Mouse (Mus musculus): ENCODE data around the gene Tec. TPM values are rescaled to one million over a fixed set of nuclear protein-coding genes. Genes with fewer than 3 reads are reported as not detected.

The Tec gene
- polyA plus RNA-seq, 1 experiment from 2014 or later: 3.3 TPM

DNA sequence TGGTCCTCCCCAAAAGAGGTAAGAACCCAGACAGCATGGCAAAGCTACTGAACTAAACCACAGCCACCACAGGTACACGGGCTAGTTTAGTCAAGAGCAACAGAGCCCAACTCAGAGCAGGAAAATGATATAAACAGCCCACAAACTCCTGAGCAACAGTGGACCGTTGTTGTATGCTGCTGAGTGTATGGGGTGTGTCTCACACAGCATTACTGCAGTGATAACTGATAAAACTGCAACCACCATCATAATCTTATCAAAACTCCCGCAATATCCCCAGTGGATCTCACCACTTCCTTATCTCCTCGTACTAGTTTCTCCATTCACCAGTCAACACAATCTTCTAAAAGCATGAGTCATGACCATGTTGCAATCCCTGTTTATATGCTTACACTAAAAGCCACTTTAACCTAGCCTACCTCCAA is 16.6 kb downstream of the Tec start:
- DNase-seq (ENCODE audit: low spot score, missing footprints): peak; percentile 56
- ATAC-seq (ENCODE audit: low FRiP score): no peak

DNA sequence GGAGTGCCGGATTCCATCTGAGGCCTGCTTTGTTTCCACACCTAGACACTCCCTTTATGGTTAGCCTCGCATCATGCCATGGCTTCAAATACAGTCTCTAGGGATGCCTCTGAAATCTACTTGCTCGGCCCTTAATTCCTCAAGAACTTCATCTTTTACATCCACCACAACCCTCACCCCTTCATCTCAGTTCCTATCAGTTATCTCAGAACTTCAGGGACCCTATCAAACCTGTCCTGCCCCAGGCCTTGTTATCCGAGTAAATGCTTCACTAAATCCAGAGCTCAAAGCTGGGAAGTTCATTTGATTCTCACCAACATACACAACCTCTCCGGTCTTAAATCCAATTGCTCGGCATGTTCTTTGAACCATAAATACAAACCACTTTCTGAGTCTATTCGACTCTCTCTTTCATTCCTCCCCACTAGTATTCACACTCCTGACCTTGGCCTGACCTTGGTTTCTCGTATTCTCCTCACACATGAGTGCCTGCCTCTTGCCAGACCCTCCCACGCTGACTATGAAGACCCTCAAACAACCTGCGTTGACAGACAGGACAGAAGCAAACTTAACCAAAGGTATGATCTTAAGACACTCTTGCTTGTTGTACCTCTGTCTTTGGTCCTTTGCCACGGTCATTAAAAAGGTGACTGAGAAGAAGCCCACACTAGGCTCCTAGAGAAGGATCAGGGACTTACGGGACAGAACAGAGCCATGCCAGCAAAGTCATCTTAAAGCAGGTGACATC is 17.2 kb downstream of the Tec start:
- WGBS: 80% methylated on average over 12 of the region's 12 CpGs
- Histone ChIP-seq H3K4me2 (no peak overlapping the region), H3K9ac (ENCODE audit: low read length) (no peak overlapping the region), H3K27me3 (ENCODE audit: control insufficient read depth, insufficient read depth, low read length) (no peaks in the 10 kb centered on the region), H3K36me3 (ENCODE audit: control insufficient read depth, insufficient read depth, low read length) (no peaks in the 10 kb centered on the region), H3K27ac (ENCODE audit: low read depth, low read length) (no peak overlapping the region), H3K9me3 (ENCODE audit: control insufficient read depth, low read length) (no peaks in the 10 kb centered on the region), H3K4me3 (ENCODE audit: low read depth, low read length) (no peak overlapping the region), H3K4me1 (ENCODE audit: control insufficient read depth, insufficient read depth, low read length) (peaks cover 5% of the 10 kb centered on the region; the same call in 1 of the 2 replicates)
- DNase-seq (ENCODE audit: low spot score, missing footprints) (peak; percentile 12), ATAC-seq (ENCODE audit: low FRiP score) (no peak)

More for the DNA sequence above, 16.6 kb downstream of the Tec start:
- no peaks in the 10 kb centered on the region for H3K27me3 ChIP-seq (ENCODE audit: control insufficient read depth, insufficient read depth, low read length)
- WGBS: 86% methylated on average over 4 of the region's 4 CpGs
- H3K9me3 ChIP-seq (ENCODE audit: control insufficient read depth, low read length): no peaks in the 10 kb centered on the region
- peaks cover 5% of the 10 kb centered on the region; the same call in 1 of the 2 replicates for H3K4me1 ChIP-seq (ENCODE audit: control insufficient read depth, insufficient read depth, low read length)
- no peak overlapping the region for H3K4me2 ChIP-seq
- no peak overlapping the region for H3K9ac ChIP-seq (ENCODE audit: low read length)
- H3K4me3 ChIP-seq (ENCODE audit: low read depth, low read length): no peak overlapping the region
- H3K36me3 ChIP-seq (ENCODE audit: control insufficient read depth, insufficient read depth, low read length): no peaks in the 10 kb centered on the region
- H3K27ac ChIP-seq (ENCODE audit: low read depth, low read length): no peak overlapping the region

DNA sequence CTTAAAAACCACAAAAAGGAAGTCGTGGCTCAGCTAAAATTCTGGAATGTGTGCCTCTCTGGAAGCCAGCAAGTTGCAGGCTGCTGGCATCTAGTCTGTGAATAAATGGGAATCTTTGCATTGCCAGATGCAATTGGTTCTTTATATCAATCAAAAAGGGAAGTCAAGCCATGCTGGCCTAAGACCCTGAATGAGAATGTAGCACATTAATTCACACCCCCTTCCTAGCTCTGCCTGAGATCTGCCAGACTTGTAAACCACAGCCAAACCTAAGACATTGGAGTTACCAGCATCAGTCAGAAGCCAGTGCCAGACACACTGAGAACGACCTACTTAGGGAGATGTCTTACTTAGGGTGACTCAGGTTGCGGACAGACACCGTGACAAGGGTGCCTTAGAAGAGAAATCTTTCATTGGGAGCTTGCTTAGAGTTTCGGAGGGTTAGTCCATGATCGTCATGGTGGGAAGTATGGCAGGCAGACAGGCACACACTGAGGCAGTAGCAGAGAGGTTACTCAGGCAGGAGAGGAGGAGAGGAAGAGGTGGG is 19.3 kb downstream of the Tec start:
- no peaks in the 10 kb centered on the region for H3K9me3 ChIP-seq (ENCODE audit: control insufficient read depth, low read length)
- H3K27me3 ChIP-seq (ENCODE audit: control insufficient read depth, insufficient read depth, low read length): no peaks in the 10 kb centered on the region
- ATAC-seq (ENCODE audit: low FRiP score): no peak
- H3K9ac ChIP-seq (ENCODE audit: low read length): no peak overlapping the region
- no peaks in the 10 kb centered on the region for H3K4me1 ChIP-seq (ENCODE audit: control insufficient read depth, insufficient read depth, low read length)
- no peak overlapping the region for H3K27ac ChIP-seq (ENCODE audit: low read depth, low read length)
- WGBS: 86% methylated on average over 6 of the region's 6 CpGs
- no peak overlapping the region for H3K4me2 ChIP-seq
- no peak overlapping the region for H3K4me3 ChIP-seq (ENCODE audit: low read depth, low read length)
- peak; percentile 77 for DNase-seq (ENCODE audit: low spot score, missing footprints)
- no peaks in the 10 kb centered on the region for H3K36me3 ChIP-seq (ENCODE audit: control insufficient read depth, insufficient read depth, low read length)

DNA sequence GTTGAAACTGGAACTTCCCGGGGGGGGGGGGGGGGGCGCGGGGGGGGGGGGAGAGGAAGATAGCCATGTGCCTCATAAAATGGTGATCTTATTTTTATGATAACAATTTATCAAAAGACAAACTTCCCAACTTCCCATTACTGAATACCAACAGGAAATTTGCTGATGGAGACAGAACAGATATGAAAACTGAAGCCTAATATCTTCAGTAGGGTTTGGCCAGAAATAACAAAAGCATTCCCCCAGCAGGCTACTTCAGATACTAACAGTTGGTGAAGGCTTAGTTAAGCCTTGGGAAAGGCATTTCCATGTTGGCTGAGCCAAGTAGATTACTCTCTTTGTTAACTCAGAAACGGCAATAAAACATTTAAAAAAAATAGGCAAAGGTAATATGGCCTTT is 21.6 kb downstream of the Tec start:
- no peaks in the 10 kb centered on the region for H3K27me3 ChIP-seq (ENCODE audit: control insufficient read depth, insufficient read depth, low read length)
- no peak overlapping the region for H3K4me3 ChIP-seq (ENCODE audit: low read depth, low read length)
- DNase-seq (ENCODE audit: low spot score, missing footprints) (peak; percentile 68), ATAC-seq (ENCODE audit: low FRiP score) (no peak)
- no peak overlapping the region for H3K9ac ChIP-seq (ENCODE audit: low read length)
- WGBS: 48% methylated on average over 2 of the region's 4 CpGs
- no peaks in the 10 kb centered on the region for H3K4me1 ChIP-seq (ENCODE audit: control insufficient read depth, insufficient read depth, low read length)
- H3K9me3 ChIP-seq (ENCODE audit: control insufficient read depth, low read length): no peaks in the 10 kb centered on the region
- H3K4me2 ChIP-seq: no peak overlapping the region
- H3K27ac ChIP-seq (ENCODE audit: low read depth, low read length): no peak overlapping the region
- no peaks in the 10 kb centered on the region for H3K36me3 ChIP-seq (ENCODE audit: control insufficient read depth, insufficient read depth, low read length)

DNA sequence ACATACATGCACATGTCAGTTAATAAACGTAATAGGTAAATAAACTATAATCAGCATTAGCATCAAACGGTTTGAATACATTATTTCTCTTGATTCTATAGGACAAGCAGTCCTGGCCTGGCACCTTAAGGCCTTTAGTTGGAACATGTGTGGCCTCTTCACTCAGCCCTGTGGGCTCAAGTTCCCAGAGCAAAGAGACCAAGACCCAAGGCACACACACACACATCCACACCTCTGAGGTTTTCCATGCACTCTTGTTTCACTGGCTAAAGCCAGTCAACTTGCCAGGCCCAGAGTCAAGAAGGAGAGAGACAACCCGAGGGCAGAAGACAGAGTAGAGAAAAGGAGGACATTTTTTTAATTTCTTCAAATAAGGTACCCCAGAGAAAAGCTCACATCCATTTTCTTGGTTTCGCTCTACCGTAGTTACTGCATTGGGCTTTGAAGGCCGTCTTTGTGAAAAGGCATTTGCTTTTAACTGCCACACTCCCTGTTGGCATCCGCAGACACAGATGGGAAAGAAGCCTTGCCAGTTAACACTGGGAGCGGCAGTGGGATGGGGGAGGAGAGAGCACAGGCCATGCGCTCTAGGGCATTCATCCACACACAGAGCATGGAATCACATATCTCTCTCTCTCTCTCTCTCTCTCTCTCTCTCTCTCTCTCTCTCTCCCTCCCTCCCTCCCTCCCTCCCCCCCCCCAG is 22.2 kb downstream of the Tec start:
- 73% methylated on average over 9 of the region's 9 CpGs for WGBS
- Histone ChIP-seq H3K9ac (ENCODE audit: low read length) (no peak overlapping the region), H3K27me3 (ENCODE audit: control insufficient read depth, insufficient read depth, low read length) (no peaks in the 10 kb centered on the region), H3K27ac (ENCODE audit: low read depth, low read length) (no peak overlapping the region), H3K4me3 (ENCODE audit: low read depth, low read length) (no peak overlapping the region), H3K4me2 (no peak overlapping the region), H3K4me1 (ENCODE audit: control insufficient read depth, insufficient read depth, low read length) (no peaks in the 10 kb centered on the region), H3K36me3 (ENCODE audit: control insufficient read depth, insufficient read depth, low read length) (no peaks in the 10 kb centered on the region), H3K9me3 (ENCODE audit: control insufficient read depth, low read length) (no peaks in the 10 kb centered on the region)
- ATAC-seq (ENCODE audit: low FRiP score) (no peak), DNase-seq (ENCODE audit: low spot score, missing footprints) (peak; percentile 80)

DNA sequence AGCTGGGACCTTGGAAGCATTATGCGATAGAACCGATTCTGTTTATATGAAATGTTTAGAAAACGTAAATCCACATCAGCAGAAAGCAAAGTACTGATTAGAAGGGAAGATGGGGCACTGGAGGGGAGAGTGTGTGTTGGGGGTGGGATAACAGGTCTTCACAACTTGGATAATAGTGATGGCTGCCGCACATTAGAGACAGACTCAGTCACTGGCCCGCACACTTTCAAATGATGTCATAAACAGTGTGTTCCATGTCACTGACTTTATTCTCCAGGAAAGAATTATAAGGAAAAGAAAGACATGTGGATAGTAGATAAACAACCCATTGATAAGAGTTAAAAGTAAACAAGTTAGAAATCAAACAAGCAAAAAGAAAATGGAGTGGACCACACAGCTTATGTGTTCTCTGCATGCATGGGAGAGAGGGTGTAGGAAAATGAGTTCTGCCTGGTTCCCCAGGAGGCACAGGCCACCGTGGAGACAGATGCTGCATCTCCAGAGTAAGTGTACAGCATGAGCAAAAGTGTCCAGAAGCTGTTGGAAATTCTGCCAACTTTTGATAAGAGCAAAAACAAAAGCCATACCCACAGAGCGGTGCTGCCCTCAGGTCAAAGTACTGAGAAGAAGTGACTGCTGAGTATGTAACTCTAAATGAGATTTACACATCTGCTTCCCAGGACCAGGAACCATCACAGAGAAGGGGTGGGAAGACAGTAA is 23.3 kb downstream of the Tec start:
- Histone ChIP-seq H3K4me3 (ENCODE audit: low read depth, low read length) (no peak overlapping the region), H3K4me1 (ENCODE audit: control insufficient read depth, insufficient read depth, low read length) (no peaks in the 10 kb centered on the region), H3K36me3 (ENCODE audit: control insufficient read depth, insufficient read depth, low read length) (no peaks in the 10 kb centered on the region), H3K9ac (ENCODE audit: low read length) (no peak overlapping the region), H3K9me3 (ENCODE audit: control insufficient read depth, low read length) (no peaks in the 10 kb centered on the region), H3K27ac (ENCODE audit: low read depth, low read length) (no peak overlapping the region), H3K27me3 (ENCODE audit: control insufficient read depth, insufficient read depth, low read length) (no peaks in the 10 kb centered on the region), H3K4me2 (no peak overlapping the region)
- peak; percentile 68 for DNase-seq (ENCODE audit: low spot score, missing footprints)
- WGBS: 87% methylated on average over 7 of the region's 7 CpGs
- ATAC-seq (ENCODE audit: low FRiP score): no peak

DNA sequence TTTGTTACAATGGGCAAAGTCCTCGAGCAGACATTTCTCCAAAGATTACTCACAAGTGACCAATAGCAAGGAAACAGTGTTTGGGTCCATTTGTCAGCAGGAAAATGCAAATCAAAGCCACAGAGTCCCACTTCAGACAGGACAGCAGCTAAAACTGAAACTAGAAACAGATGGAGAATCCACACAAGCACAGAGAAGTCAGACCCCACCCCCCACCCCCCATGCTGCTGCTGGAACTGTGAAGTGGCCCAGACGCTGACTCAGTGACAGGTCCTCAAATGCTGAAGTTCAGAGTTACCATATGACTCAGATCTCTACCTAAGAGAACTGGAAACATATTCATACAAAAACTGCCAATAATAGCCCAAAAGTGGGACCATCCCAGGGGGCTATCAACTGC is 24.0 kb downstream of the Tec start:
- no peaks in the 10 kb centered on the region for H3K27me3 ChIP-seq (ENCODE audit: control insufficient read depth, insufficient read depth, low read length)
- no peak overlapping the region for H3K4me3 ChIP-seq (ENCODE audit: low read depth, low read length)
- H3K4me2 ChIP-seq: no peak overlapping the region
- no peak overlapping the region for H3K27ac ChIP-seq (ENCODE audit: low read depth, low read length)
- H3K4me1 ChIP-seq (ENCODE audit: control insufficient read depth, insufficient read depth, low read length): no peaks in the 10 kb centered on the region
- no peak overlapping the region for H3K9ac ChIP-seq (ENCODE audit: low read length)
- no peak for ATAC-seq (ENCODE audit: low FRiP score)
- no peaks in the 10 kb centered on the region for H3K9me3 ChIP-seq (ENCODE audit: control insufficient read depth, low read length)
- DNase-seq (ENCODE audit: low spot score, missing footprints): peak; percentile 59
- no peaks in the 10 kb centered on the region for H3K36me3 ChIP-seq (ENCODE audit: control insufficient read depth, insufficient read depth, low read length)
- WGBS: 54% methylated on average over 2 of the region's 2 CpGs

DNA sequence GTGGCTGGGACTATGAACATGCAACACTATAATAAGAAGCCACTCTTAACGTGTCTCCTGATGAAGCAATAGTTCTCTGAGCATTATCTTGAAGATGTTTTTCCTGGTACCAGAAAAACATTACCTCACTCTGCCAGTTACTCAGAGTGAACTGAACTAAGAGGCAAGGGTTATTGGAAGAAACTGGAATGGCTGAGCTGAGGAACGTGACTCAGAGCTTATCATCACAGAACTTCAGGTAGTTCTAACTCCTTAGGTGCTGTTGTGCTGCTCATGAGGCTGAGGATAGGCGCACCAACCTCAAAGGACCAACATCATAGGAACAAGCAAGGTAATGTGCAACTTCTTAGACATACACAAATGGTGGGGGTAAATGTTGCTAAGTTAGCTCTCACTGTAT is 28.6 kb downstream of the Tec start:
- H3K27me3 ChIP-seq (ENCODE audit: control insufficient read depth, insufficient read depth, low read length): no peaks in the 10 kb centered on the region
- no peak overlapping the region for H3K4me3 ChIP-seq (ENCODE audit: low read depth, low read length)
- ATAC-seq (ENCODE audit: low FRiP score) (no peak), DNase-seq (ENCODE audit: low spot score, missing footprints) (peak; percentile 39)
- WGBS: 89% methylated on average over 3 of the region's 3 CpGs
- H3K4me1 ChIP-seq (ENCODE audit: control insufficient read depth, insufficient read depth, low read length): no peaks in the 10 kb centered on the region
- no peak overlapping the region for H3K27ac ChIP-seq (ENCODE audit: low read depth, low read length)
- no peak overlapping the region for H3K4me2 ChIP-seq
- H3K9me3 ChIP-seq (ENCODE audit: control insufficient read depth, low read length): no peaks in the 10 kb centered on the region
- H3K36me3 ChIP-seq (ENCODE audit: control insufficient read depth, insufficient read depth, low read length): no peaks in the 10 kb centered on the region
- no peak overlapping the region for H3K9ac ChIP-seq (ENCODE audit: low read length)

DNA sequence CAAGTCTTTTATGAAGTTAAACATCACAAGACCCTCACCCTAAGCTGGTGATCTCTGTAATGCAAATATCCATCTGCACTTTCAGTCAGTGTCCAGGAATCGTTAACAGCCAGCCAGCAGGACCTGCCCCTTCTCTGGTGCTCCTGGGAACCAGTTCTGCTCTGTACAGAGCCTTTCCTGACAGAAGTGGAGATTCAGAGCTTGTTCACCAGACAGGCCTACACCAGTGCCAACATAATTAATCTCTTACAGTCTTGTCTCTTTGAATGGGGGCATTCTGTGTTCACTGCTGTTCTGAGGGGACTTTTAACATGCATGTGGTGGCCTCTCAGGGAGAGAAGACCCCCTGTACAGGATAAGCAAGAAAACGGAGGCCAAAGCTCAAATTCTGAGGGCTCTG is 29.3 kb downstream of the Tec start:
- Histone ChIP-seq H3K9me3 (ENCODE audit: control insufficient read depth, low read length) (no peaks in the 10 kb centered on the region), H3K9ac (ENCODE audit: low read length) (no peak overlapping the region), H3K4me1 (ENCODE audit: control insufficient read depth, insufficient read depth, low read length) (no peaks in the 10 kb centered on the region), H3K27ac (ENCODE audit: low read depth, low read length) (no peak overlapping the region), H3K4me2 (no peak overlapping the region), H3K27me3 (ENCODE audit: control insufficient read depth, insufficient read depth, low read length) (no peaks in the 10 kb centered on the region), H3K36me3 (ENCODE audit: control insufficient read depth, insufficient read depth, low read length) (no peaks in the 10 kb centered on the region), H3K4me3 (ENCODE audit: low read depth, low read length) (no peak overlapping the region)
- no peak for DNase-seq (ENCODE audit: low spot score, missing footprints)
- 77% methylated on average over 2 of the region's 2 CpGs for WGBS
- ATAC-seq (ENCODE audit: low FRiP score): no peak
